Mouse (Mus musculus) neutrophil, adult 5-6 weeks (primary cell): Measurements from ENCODE around the gene Nanp. TPM values are rescaled to one million over a fixed set of nuclear protein-coding genes. Genes with fewer than 3 reads are reported as not detected.
A peak's percentile ranks its signal among the peaks of the same experiment; 100 is the strongest.

Experiments used
- ATAC-seq: fragments of 151-379, 151-347 bp; 2 replicates; pipeline ENCODE4 v1.8.0; 2017; ENCODE audit warnings: mild to moderate bottlenecking, moderate TSS enrichment; ENCODE audit not compliant: insufficient number of reproducible peaks, poor library complexity, low FRiP score, severe bottlenecking; ENCODE audit errors: extremely low read depth
- total RNA-seq: library from RNA; stranded (forward); fragments of 200-1000 nt; gene quantifications from 2 replicates; pipeline ENCODE4 v1.2.3, GENCODE M21; 2017

Gene Nanp
- total RNA-seq: 7.6 and 9.0 TPM in 2 replicates

GRCm38 (mm10) chr2:151039232-151039695, at the start of gene Nanp, which contains the start of gene Ninl:
Nanp (minus strand) TSS chr2:151039398.
Ninl (minus strand) TSS chr2:151039382.
- ATAC-seq: peak; percentile 92

- ATAC-seq: no peak
Measured at GRCm38 (mm10) chr2:151056637-151057036, 17.4 kb upstream of the Nanp start.

- no peak for ATAC-seq
Measured at GRCm38 (mm10) chr2:151040411-151040810, 1.2 kb upstream of the Nanp start.

GRCm38 (mm10) chr2:151039726-151040125, 528 bp upstream of the Nanp start:
- no peak for ATAC-seq

- peak; percentile 19; the same call in 1 of the 2 replicates for ATAC-seq
Measured at GRCm38 (mm10) chr2:151038811-151039222, 381 bp downstream of the Nanp start.

- no peak for ATAC-seq
Measured at GRCm38 (mm10) chr2:151037876-151038552, 1.2 kb downstream of the Nanp start.

- ATAC-seq: no peak
Measured at GRCm38 (mm10) chr2:151037292-151037691, 1.9 kb downstream of the Nanp start.

- no peak for ATAC-seq
Measured at GRCm38 (mm10) chr2:151036721-151037120, 2.5 kb downstream of the Nanp start.

- ATAC-seq: no peak
Measured at GRCm38 (mm10) chr2:151034435-151034834, 4.8 kb downstream of the Nanp start.

GRCm38 (mm10) chr2:151021158-151021557, 18.0 kb downstream of the Nanp start:
- ATAC-seq: no peak

GRCm38 (mm10) chr2:151015316-151015715, 23.9 kb downstream of the Nanp start:
- no peak for ATAC-seq

GRCm38 (mm10) chr2:151011273-151011672, 27.9 kb downstream of the Nanp start:
- no peak for ATAC-seq

- no peak for ATAC-seq
Measured at GRCm38 (mm10) chr2:151009515-151010085, 29.6 kb downstream of the Nanp start.

- no peak for ATAC-seq
Measured at GRCm38 (mm10) chr2:151008939-151009509, 30.2 kb downstream of the Nanp start.

- ATAC-seq: no peak
Measured at GRCm38 (mm10) chr2:151008517-151008932, 30.7 kb downstream of the Nanp start.

GRCm38 (mm10) chr2:151008006-151008405, 31.2 kb downstream of the Nanp start:
- ATAC-seq: no peak

- ATAC-seq: no peak
Measured at GRCm38 (mm10) chr2:151006281-151006945, 32.8 kb downstream of the Nanp start.

GRCm38 (mm10) chr2:151004390-151004789, 34.8 kb downstream of the Nanp start:
- ATAC-seq: no peak

- no peak for ATAC-seq
Measured at GRCm38 (mm10) chr2:151003796-151004195, 35.4 kb downstream of the Nanp start.
